Mouse (Mus musculus) forebrain, embryonic 11.5 days (tissue): Measurements from ENCODE around the gene Ube2e2. TPM values are rescaled to one million over a fixed set of nuclear protein-coding genes. Genes with fewer than 3 reads are reported as not detected.

Source experiments
- ATAC-seq: fragments of 200-750 bp; cut with Nextera tagmentation; replicated peaks from 2 replicates; pipeline ENCODE4 v1.8.0; 2017; ENCODE audit warnings: moderate TSS enrichment; ENCODE audit not compliant: low FRiP score
- DNase-seq: peaks from one replicate; pipeline ENCODE4 v3.0.0-alpha.2; 2017; ENCODE audit warnings: low spot score
- H3K27ac ChIP-seq: fragments of 300-500 bp; sonication (generic); 2 replicates; pipeline ENCODE4 v1.5.1; 2014; ENCODE audit warnings: low read depth, low read length
- H3K27me3 ChIP-seq: fragments of 300-500 bp; sonication (generic); 2 replicates; pipeline ENCODE4 v1.6.1; 2014; ENCODE audit warnings: mild to moderate bottlenecking, low read length, mixed read lengths; ENCODE audit not compliant: control insufficient read depth, insufficient read depth
- H3K36me3 ChIP-seq: fragments of 300-500 bp; sonication (generic); 2 replicates; pipeline ENCODE4 v1.6.1; 2014; ENCODE audit warnings: mild to moderate bottlenecking, low read length, moderate library complexity, mixed read lengths; ENCODE audit not compliant: control insufficient read depth, insufficient read depth
- H3K4me1 ChIP-seq: fragments of 300-500 bp; sonication (generic); replicated peaks from 2 replicates; pipeline ENCODE4 v1.6.1; 2014; ENCODE audit warnings: low read length, mixed read lengths; ENCODE audit not compliant: control insufficient read depth, insufficient read depth
- H3K4me2 ChIP-seq: fragments of 300-500 bp; sonication (generic); 2 replicates; pipeline ENCODE4 v1.6.1; 2014; ENCODE audit warnings: low read depth, mild to moderate bottlenecking, low read length, moderate library complexity, mixed read lengths; ENCODE audit not compliant: severe bottlenecking
- H3K4me3 ChIP-seq: fragments of 300-500 bp; sonication (generic); 2 replicates; pipeline ENCODE4 v1.5.1; 2014; ENCODE audit warnings: low read depth, low read length
- H3K9ac ChIP-seq: fragments of 300-500 bp; sonication (generic); 2 replicates; pipeline ENCODE4 v1.6.1; 2014; ENCODE audit warnings: low read length
- H3K9me3 ChIP-seq: fragments of 300-500 bp; sonication (generic); 2 replicates; pipeline ENCODE4 v1.6.1; 2016; ENCODE audit warnings: low read length, mixed read lengths; ENCODE audit not compliant: control insufficient read depth
- WGBS: fragments of 180-500 bp; shearing (Covaris S2); extraction: QIAGEN DNeasy Blood & Tissue Kit; methylation state at CpG from one replicate; pipeline ENCODE4 v1.1.7; 2014; 5-methylcytosine and 5-hydroxymethylcytosine counted together
- polyA plus RNA-seq: library from polyadenylated mRNA; unstranded; fragments of >200 nt; fragmentation: Nextera tagmentation; extraction: Ambion mirVana; gene quantifications from 2 replicates; pipeline ENCODE4 v1.2.1, GENCODE M21; 2014

The Ube2e2 gene
- polyA plus RNA-seq, 1 experiment from 2014 or later, result 52.0 TPM

GRCm38 (mm10) chr14:18618603-18619002 lies 275.5 kb downstream of the Ube2e2 start:
- no peak overlapping the region for H3K27ac ChIP-seq
- ATAC-seq (no peak), DNase-seq (no peak)
- no peaks in the 10 kb centered on the region for H3K9me3 ChIP-seq
- no peaks in the 10 kb centered on the region for H3K27me3 ChIP-seq
- no peak overlapping the region for H3K4me3 ChIP-seq
- no peaks in the 10 kb centered on the region for H3K4me1 ChIP-seq
- no peaks in the 10 kb centered on the region for H3K36me3 ChIP-seq
- H3K4me2 ChIP-seq, result no peak overlapping the region
- H3K9ac ChIP-seq, result no peak overlapping the region
- WGBS, result 85% methylated on average over 2 of the region's 2 CpGs

GRCm38 (mm10) chr14:18601927-18602326 lies 292.1 kb downstream of the Ube2e2 start:
- no peak for ATAC-seq
- H3K4me2 ChIP-seq, result no peak overlapping the region
- WGBS, result 67% methylated on average over 1 of the region's 1 CpGs
- H3K27me3 ChIP-seq, result no peaks in the 10 kb centered on the region
- no peaks in the 10 kb centered on the region for H3K36me3 ChIP-seq
- no peaks in the 10 kb centered on the region for H3K4me1 ChIP-seq
- H3K9ac ChIP-seq, result no peak overlapping the region
- no peak overlapping the region for H3K4me3 ChIP-seq
- no peak for DNase-seq
- H3K27ac ChIP-seq, result no peak overlapping the region
- H3K9me3 ChIP-seq, result no peaks in the 10 kb centered on the region

GRCm38 (mm10) chr14:18586239-18587034 lies 307.6 kb downstream of the Ube2e2 start:
- Histone ChIP-seq H3K27me3 (no peaks in the 10 kb centered on the region), H3K27ac (no peak overlapping the region), H3K36me3 (no peaks in the 10 kb centered on the region), H3K4me3 (no peak overlapping the region), H3K4me2 (no peak overlapping the region), H3K9ac (no peak overlapping the region), H3K4me1 (no peaks in the 10 kb centered on the region), H3K9me3 (no peaks in the 10 kb centered on the region)
- no peak for ATAC-seq
- 86% methylated on average over 4 of the region's 4 CpGs for WGBS
- no peak for DNase-seq

- H3K9ac ChIP-seq, result no peak overlapping the region
- H3K27ac ChIP-seq, result no peak overlapping the region
- no peak overlapping the region for H3K4me3 ChIP-seq
- H3K36me3 ChIP-seq, result no peaks in the 10 kb centered on the region
- no peaks in the 10 kb centered on the region for H3K4me1 ChIP-seq
- DNase-seq, result no peak
- no peaks in the 10 kb centered on the region for H3K9me3 ChIP-seq
- no peaks in the 10 kb centered on the region for H3K27me3 ChIP-seq
- WGBS, result 92% methylated on average over 4 of the region's 4 CpGs
- no peak overlapping the region for H3K4me2 ChIP-seq
- ATAC-seq, result no peak
Measured at GRCm38 (mm10) chr14:18581735-18582134, 312.3 kb downstream of the Ube2e2 start.

- H3K27ac ChIP-seq, result no peak overlapping the region
- H3K27me3 ChIP-seq, result no peaks in the 10 kb centered on the region
- 67% methylated on average over 2 of the region's 2 CpGs for WGBS
- DNase-seq, result no peak
- H3K9ac ChIP-seq, result no peak overlapping the region
- no peak for ATAC-seq
- no peak overlapping the region for H3K4me3 ChIP-seq
- H3K4me1 ChIP-seq, result peaks cover 5% of the 10 kb centered on the region; the same call in 1 of the 2 replicates
- H3K9me3 ChIP-seq, result no peaks in the 10 kb centered on the region
- no peaks in the 10 kb centered on the region for H3K36me3 ChIP-seq
- no peak overlapping the region for H3K4me2 ChIP-seq
Measured at GRCm38 (mm10) chr14:18574756-18575155, 319.3 kb downstream of the Ube2e2 start.

- H3K4me2 ChIP-seq, result no peak overlapping the region
- no peak overlapping the region for H3K9ac ChIP-seq
- no peaks in the 10 kb centered on the region for H3K9me3 ChIP-seq
- H3K27me3 ChIP-seq, result no peaks in the 10 kb centered on the region
- H3K4me3 ChIP-seq, result no peak overlapping the region
- DNase-seq (peak; percentile 65), ATAC-seq (peak; percentile 80)
- 79% methylated on average over 10 of the region's 10 CpGs for WGBS
- H3K4me1 ChIP-seq, result peaks cover 5% of the 10 kb centered on the region; the same call in 1 of the 2 replicates
- no peaks in the 10 kb centered on the region for H3K36me3 ChIP-seq
- no peak overlapping the region for H3K27ac ChIP-seq
Measured at GRCm38 (mm10) chr14:18574130-18574721, 319.8 kb downstream of the Ube2e2 start.

- Histone ChIP-seq H3K4me2 (no peak overlapping the region), H3K36me3 (no peaks in the 10 kb centered on the region), H3K4me3 (no peak overlapping the region), H3K9me3 (no peaks in the 10 kb centered on the region), H3K27me3 (no peaks in the 10 kb centered on the region), H3K9ac (no peak overlapping the region), H3K27ac (peak overlapping the region; percentile 59; the same call in 1 of the 2 replicates), H3K4me1 (peaks cover 5% of the 10 kb centered on the region; the same call in 1 of the 2 replicates)
- ATAC-seq, result peak; percentile 91
- DNase-seq, result peak; percentile 53
- WGBS, result 31% methylated on average over 4 of the region's 4 CpGs
Measured at GRCm38 (mm10) chr14:18573286-18573956, 320.6 kb downstream of the Ube2e2 start.

GRCm38 (mm10) chr14:18572852-18573251 lies 321.2 kb downstream of the Ube2e2 start:
- Histone ChIP-seq H3K9me3 (no peaks in the 10 kb centered on the region), H3K9ac (no peak overlapping the region), H3K4me3 (no peak overlapping the region), H3K4me2 (no peak overlapping the region), H3K36me3 (no peaks in the 10 kb centered on the region), H3K27ac (peak overlapping the region; percentile 59), H3K4me1 (peaks cover 5% of the 10 kb centered on the region; the same call in 1 of the 2 replicates), H3K27me3 (no peaks in the 10 kb centered on the region)
- no peak for DNase-seq
- 27% methylated on average over 4 of the region's 4 CpGs for WGBS
- peak; percentile 64 for ATAC-seq
